Mouse (Mus musculus) lung, postnatal 14 days (tissue): ENCODE measurements around the gene Kif18b.

Experiments used
- DNase-seq: peaks from one replicate; pipeline ENCODE4 v3.0.0; 2021

Gene Kif18b

DNA sequence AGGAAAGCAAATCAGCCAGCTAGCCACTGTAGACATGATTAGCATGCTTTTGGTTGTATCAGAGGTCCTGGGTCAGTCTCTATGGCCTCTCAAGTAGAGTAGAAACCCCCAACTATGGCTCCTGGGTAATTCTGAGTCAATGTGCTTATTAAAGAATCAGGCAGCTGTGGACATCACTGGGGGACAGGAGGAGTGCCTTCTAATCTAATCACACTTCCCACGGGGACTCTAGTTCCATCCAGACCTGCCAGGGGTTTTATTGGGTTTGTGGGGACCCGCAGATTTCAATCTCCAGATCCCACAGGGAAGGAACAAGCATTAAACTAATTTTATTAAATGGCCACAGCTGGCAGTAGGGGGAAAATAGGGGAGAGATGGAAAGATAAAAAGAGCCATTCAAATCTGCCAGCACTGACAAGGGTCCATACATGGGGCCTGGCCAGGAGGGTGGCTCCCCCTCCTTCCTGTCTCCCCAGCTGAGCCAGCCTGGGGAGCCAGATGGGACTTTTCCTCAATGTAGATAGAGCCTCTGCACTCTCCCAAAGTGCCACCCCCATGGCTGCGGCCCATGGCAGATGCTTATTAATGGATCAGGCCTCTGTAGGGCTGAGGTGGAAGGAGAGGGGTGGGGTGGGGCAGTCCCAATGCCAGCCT lies 12.7 kb upstream of the Kif18b start:
- DNase-seq: no peak

DNA sequence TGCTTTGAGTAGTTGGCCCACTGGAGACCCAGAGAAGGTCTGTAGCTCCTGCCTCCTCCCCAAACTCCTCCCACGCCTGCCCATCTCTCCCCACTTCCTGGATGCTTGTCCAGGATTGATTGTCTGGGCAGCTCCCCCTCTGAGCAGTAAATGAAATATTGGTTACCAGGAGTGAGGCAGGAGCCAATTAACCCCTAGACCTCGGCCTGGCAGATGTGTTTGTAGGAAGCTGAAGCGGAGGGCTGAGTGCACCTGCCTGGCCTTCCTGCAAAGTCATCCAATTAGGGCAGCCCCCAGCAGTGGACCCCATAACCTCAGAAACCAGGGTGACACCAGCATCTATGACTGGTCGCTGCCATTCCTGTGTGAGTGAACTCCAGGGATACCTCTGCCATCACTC lies 11.3 kb upstream of the Kif18b start:
- DNase-seq: no peak

DNA sequence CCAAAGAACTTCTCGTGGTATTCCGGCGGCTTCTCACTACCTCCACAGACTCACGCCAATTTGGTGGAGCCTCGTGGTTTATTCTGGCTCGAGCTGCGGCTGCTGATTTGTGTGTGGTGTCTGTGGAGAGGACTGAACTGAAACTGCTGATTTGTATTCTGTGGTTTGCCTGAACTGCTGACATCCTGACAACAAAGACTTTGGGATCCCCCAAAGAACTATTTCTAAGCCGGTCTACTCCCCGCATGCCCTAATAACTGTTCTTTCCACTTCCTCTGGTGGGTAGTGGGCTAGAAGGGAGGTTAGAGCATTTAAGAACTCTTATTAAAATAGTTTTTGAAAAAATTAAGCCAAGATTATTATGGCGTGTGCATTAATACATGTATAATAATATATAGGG lies 5.7 kb upstream of the Kif18b start:
- no peak for DNase-seq

DNA sequence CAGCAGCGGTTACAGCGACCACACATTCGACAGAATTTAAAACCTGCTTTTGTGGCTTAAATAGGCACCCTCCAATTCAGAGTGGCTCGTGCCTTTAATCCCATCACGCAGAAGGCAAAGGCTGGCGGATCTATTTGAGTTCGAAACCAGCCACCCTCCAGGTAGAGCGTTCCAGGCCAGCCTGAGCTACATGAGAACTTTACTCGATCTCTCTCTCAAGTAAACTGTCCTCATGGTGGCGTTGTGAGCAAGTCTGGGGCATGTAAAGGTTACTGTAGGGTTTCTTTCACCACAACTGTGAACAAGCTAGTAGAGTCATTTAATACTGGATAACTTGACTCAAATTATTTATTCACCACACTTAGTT lies 410 bp upstream of the Kif18b start:
- peak; percentile 44 for DNase-seq

DNA sequence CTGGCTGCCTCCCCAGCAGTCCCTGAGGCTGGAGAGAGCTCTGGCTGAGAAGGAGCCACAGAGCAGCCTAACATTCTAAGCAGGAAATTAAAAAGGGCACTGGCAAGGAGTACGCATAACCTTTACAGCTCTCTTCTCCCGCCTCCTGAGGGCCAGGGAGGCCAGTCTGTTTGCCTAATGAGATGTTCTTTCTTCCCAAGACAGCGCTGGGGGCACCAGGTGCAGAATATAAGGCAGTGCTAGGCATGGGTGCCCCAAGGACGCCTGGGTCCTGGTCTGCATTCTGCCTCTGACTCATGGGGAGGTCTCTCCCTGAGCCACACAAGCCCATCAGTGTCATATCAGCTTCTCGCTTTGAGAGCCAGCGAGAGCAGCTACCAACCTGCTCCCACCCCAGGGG lies 3.4 kb downstream of the Kif18b start:
- DNase-seq: no peak

DNA sequence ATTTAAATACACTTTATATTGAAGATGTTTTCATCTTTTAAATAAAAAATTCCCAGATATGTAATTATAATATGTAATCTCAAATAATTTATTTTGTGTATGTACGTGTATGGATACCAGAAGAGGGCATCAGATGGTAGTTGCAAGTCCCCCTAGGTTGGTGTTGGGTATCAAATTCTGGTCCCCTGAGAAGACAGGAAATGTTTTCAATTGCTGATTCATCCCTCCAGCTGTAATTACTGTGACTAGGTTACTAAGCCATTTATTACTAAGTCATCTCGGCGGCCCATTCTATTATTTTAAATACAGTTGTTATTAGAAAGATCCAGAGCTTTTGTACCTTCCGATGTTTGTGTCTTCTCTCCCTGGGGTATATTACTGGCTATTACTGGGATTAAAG lies 6.8 kb downstream of the Kif18b start:
- DNase-seq: no peak

DNA sequence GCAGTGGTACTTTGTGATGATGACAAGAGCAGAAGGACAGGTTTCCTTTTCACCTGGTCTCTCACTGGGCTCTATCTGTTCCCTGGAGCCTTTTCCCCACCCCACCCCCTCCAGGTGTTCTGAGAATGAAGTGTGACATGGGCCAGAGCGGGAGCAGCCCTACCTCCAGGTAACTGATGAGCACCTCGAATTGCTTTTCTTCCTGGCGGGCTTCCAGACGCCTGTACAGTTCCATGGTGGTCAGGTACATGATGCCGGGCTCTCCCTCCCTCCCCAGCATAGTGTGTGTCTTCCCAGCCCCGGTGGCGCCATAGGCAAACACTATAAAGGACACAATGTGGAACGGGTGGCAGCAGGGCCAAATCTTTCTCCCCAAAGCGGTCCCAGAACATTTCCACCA lies 9.5 kb downstream of the Kif18b start:
- no peak for DNase-seq

DNA sequence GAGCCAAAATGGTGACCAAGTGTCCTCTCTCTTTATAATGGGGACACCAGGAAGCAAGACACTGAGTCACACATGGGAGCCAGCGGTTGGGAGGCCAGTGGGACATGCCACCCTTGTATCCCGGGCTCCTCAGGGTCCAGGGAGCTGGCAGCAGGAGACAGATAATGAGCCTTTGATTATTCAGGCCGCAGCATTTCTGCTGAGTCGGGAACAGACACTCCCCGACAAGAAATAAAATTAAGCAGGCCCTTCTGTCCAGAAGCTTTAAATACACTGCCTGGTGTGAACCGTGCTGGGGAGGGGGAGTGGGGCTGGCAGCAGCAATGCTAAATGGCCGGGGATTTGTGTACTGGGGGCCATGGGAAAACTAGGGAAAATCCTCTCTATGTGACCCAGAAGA lies 13.5 kb downstream of the Kif18b start:
- no peak for DNase-seq

DNA sequence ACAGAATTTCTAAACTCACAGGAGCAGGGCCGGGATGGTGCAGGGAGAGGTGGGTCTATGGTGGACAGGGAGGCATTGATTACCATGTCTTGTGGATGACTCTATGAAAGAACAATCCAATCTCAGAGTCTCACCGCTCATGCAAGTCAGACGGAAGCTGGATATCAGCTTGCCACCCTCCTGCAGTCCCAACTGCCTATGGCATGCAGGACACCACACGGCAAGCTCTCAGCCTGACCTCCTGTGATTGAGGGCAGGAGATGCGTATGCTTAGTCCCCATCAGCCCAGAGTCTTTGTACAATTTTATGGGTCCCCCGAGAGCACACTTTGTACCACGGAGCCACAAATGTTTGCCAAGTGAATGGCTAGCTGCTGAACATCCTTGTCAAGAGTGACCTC lies 21.3 kb downstream of the Kif18b start:
- no peak for DNase-seq

DNA sequence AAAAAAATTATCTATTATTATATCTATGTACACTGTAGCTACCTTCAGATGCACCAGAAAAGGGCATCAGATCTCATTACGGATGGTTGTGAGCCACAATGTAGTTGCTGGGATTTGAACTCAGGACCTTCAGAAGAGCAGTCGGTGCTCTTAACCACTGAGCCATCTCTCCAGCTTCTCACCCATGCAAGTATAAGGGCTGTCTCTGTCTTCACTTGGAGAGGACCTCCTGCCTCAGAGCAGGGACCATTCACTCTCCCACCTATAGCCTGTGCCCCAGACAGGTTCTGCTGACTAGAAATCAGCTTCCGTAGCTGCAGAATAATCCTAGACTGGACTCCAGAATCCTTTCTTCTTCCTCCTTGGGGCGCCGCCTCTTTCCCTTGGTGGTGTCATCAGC lies 22.8 kb downstream of the Kif18b start:
- no peak for DNase-seq

DNA sequence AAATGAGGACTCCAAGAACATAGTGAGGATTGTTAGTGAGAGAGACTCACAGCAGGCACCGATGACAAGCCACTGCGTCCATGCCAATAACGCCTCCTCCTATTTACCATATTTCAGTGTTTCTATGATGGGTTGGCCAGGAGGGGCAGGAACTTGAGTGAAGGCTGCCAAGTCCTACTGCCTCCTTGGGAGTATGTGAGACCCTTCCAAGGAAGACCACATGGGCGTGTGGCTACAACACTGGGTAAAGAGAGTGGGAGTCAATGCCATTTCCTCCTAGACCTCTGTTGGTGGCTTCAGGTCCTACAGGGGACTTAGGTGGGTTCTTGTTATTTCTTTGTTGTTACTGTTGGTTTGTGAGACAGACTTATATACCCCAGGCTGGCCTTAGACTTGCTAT lies 23.7 kb downstream of the Kif18b start:
- no peak for DNase-seq

DNA sequence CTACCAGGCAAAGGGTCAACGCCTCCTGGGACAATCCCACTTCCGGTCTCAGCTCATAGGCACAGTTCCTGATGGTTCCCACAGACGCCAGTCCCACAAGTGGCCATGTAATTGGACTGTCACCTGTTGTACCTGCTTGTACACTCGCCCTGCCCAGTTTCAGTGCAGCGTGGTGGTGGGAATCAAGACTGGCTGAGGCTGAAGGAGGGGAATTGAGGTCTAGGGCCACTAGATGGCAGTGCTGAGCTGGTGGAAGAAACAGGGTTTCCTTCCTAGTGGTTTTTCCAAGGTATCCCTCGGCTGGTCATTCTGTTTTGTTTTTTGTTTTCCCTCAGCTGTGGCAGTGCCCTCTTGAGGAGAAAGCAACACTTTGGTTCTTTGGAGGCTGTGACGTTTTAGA lies 24.2 kb downstream of the Kif18b start, which contains the start of gene Gfap:
Gene Gfap, minus strand, starts transcription at position 150 of the 400 bp plus-strand sequence.
- peak; percentile 89 for DNase-seq

DNA sequence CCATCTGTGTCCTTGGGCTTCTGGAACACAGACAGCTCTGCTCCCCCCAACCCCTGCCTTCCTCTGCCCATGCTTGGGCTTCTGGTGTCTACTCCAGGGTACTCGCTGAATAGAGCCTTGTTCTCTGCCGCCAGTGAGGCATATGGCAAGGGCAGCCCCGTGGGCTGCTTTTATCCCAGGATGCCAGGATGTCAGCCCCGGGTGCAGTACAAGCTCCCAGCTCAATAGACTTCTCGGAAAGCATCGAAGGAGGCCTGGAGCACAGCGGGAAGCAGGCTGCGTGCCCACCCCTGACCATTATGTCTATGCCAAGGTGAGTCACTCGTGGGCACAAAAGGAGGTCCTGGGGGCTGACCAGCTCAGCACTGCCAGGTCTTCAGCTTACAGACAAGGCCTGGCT lies 26.5 kb downstream of the Kif18b start:
- no peak for DNase-seq

DNA sequence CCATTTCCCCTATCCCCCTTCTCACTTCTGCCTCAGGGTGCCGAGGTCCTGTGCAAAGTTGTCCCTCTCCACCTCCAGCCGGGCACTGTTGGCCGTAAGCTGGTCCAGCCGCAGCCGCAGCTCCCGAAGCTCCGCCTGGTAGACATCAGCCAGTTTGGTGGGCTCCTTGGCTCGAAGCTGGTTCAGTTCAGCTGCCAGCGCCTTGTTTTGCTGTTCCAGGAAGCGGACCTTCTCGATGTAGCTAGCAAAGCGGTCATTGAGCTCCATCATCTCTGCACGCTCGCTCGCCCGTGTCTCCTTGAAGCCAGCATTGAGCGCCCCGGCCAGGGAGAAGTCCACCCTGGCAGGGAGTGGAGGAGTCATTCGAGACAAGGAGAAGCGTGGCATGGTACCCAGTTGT lies 28.3 kb downstream of the Kif18b start:
- no peak for DNase-seq

DNA sequence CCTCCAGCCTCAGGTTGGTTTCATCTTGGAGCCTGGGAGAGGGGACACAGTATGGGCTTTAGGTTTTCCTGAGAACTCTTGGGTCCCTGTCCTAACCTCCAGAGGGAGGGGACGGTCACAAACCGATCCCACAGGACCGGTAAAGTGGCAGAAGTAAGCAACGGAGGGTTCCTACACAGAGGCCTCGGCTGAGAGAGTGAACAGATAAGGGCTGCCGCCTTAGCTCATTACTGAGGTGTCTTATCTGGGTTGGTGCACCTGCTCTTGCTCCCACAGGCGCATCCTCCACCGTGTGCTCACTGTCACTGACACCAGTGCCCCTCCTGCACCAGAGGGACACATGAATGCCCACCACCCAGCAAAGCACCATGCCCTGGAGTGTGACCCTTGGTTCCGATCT lies 29.1 kb downstream of the Kif18b start:
- no peak for DNase-seq

DNA sequence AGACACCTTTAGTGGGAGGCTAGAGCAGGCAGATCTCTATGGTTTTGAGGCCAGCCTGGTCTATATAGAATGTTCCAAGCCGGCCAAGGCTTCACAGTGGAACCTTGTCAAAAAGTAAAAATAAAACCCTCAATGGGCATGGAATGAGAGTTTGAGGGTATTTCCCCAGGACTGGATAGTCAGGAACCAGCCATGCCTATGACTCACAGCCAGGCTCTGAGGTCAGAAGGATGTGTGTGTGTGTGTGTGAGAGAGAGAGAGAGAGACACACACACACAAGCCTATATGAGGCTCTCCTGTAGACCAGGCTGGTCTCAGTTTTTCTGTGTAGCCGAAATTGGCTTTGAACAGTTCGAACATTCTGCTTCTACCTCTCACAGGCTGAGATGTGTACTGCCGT lies 30.2 kb downstream of the Kif18b start:
- DNase-seq: no peak

DNA sequence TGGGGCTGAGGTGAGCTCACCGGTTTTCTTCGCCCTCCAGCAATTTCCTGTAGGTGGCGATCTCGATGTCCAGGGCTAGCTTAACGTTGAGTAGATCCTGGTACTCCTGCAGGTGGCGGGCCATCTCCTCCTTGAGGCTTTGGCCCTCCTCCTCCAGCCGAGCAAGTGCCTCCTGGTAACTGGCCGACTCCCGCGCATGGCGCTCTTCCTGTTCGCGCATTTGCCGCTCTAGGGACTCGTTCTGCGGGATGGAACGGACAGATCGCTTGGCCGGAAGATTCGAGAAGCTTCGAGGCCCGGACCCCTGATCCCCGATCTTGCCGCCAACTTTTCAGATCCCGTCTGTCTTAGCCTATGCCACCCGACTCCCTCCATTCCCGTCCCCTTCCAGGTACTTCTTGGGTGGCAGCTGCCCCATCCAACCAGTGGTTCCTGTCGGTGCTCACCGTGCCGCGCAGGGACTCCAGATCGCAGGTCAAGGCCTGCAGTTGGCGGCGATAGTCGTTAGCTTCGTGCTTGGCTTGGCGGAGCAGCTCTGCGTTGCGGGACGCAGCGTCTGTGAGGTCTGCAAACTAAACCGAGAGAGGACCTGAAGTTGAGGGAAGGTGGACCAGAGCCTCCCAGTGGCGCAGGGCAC lies 31.8 kb downstream of the Kif18b start:
- DNase-seq: peak; percentile 71

DNA sequence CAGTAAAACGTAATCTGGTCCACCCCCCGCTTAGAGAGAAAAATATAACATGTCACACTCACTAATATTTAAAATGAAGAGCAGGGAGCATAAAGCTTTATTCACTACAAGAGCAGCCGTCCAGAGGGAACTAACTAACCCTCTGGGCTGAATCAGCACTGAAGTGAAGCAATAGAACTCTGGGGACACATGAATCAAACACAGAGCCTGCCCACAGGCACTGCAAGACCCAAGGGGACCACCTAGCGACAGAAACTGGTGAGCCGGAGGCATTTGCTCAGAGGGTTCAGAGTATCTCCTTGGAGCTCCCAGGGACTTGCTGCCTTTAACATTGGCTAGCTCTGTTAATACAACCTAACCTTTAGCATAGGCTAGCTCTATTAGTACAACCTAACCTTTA lies 34.8 kb downstream of the Kif18b start:
- DNase-seq: no peak

DNA sequence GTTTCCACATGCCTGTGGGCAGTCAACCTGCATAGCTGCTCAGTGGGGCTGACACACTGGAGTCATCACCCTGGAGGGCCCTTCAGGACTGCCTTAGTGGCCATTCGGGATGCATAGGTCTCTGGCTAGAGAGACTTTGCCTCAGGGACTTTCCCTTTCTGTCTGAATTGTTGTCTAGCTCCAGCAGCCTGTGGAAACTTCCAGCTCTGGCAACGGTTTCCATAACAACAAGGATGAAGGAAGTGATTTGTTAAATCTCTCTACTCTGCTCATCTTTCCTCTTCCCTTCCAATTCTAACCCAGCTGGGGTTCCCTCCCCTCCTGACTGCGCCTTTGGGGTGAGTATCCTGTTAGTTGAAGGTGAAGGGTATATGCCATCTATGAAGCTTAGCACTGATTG lies 36.8 kb downstream of the Kif18b start:
- no peak for DNase-seq

DNA sequence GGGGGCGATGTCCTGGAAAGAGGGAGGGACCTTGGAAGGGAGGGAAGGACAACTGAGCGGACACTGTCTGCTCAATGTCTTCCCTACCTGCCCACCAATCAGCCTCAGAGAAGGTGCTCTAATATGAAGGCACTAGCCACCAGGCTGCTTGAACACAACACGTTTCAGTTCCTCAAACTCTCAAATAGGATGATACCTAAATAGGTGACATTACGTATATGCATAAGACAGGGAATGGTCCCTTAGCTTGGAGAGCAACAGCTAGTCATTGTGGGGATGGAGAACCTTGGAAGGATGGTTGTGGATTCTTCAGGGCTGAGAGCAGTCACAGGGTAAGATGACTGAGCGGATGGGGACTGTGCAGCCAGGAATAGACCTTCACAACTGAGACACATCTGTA lies 37.5 kb downstream of the Kif18b start:
- DNase-seq: no peak

DNA sequence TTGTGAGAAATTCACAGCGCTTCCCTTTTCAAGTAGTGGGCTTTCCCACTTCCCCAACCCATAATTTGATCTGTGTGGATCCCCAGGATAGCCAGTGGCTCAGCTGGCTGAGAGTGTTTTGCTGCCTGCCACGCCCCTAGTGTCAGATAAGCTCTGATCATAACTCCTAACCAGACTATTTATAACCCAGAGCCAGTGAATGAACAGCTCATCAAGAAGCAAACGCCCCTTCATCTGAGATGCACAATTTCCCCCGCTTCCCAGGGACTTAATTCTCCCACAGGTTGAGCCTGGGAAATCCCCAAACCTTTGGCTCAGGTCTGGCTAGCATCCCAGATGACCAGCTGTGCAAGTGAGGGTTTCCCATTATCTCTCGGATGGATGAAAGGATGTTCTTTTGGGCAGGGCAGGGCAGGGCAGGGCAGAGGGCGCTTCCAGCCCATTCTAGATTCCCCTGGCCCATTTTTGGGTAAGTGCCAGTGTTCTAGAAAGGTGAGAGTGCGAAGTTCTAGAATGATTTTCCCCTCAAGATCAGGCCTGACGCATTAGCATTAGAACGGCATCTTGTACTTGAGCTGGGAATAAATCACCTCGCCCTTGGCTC lies 40.2 kb downstream of the Kif18b start, which contains the start of gene Fam187a:
Gene Fam187a, plus strand, starts transcription at position 554 of the 604 bp plus-strand sequence.
- DNase-seq: no peak

DNA sequence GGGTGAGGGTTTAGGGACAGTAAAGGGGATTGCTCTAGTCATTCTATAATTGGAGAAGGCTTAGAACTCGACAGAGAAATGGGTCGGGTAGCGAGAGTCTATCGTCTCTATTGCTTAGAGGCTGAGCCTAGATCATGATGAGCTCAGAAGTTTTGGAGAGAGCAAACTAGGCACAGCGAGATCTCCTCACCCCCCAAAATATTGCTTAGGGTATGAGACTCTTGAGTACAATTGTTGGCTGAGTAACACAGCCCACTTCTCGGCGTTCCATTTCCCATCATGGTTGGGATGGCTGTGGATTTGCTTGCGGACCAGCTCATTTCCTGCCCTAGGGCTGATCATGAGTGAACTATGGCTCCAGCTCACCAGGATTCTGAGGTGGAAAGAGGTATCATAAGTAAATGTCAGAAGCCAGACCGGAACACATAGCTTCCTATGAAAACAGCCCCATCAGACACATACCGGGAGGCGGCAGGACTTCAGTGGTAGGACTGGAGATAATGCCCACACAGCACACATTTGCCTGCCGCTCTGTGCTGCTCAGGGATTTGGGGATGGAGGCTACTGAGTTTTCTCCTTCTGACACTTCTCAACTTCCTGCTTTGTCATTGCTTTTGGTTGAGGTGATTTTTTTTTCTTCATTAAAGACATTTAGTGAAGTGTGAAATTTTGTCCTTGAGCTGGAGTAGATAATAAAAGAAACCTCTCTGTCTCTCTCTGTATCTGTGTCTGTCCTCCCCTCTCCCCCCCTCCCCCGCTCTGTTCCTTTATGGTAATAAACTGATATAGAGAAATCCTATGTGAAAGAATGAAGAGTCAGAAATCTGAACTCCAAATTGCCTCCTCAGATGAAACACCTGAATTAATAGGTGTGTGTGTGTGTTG lies 43.4 kb downstream of the Kif18b start:
- no peak for DNase-seq

DNA sequence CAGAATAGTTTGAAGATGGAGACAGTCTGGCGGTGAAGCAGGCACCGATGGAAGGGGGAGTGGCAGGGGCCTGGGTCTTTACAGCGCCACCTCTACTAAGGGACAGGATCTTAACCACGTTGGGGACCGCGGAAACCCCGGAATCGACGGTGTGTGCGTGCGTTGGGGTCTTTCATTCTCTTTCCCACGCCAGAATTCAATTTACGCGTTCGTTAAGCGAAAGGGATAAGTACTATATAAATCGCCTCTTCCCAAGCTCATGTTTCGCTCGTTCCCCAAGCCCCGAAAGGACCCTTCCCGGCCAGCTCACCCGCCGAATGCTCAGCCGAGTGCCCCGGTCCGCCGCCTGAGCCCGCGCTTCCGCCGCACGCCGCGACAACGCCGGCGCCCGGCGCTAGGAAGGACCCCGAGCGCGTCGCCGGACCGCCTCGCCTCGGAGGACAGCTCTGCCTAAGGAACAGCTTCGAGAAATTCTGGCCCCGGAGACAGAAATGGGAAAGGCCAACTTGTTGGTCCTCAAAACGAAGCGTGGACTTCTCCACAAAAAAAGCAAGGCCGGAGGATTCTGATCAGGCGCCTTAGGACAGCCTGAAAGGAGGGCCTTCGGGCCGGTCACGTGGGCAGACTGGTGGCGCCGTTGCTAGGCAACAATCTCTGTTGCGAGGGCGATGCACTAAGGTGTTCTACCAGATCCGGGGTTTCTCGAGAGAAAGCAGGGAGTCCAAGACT lies 44.2 kb downstream of the Kif18b start, which contains the start of the genes Eftud2 and Ccdc103:
Gene Eftud2, minus strand, starts transcription at position 401 of the 729 bp plus-strand sequence.
Gene Ccdc103, plus strand, starts transcription at position 620 of the 729 bp plus-strand sequence.
- peak; percentile 94 for DNase-seq
